Mouse (Mus musculus): Measurements from ENCODE around the gene Eloa.

DNA sequence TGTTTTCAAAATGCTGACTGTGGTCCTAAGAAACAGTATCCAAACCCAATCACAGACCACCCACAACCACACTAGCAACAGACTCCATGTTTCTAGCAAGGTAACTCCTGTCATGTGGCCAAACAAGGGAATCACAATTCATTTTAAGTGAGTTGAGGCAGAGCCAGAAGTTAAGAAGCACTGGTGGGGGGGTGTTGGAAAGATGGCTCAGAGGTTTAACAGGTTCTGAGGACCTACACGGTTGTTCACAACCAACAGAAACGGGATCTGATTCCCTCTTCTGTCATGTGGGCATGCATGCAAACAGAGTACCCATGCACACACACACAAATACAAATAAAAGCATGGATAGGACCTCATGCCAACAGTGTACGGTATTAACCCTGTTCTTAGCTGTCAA, 30.5 kb upstream of the Eloa start:
- TF ChIP-seq CTCF (IDR thresholded peaks at IDR 0.05; ENCODE audit: borderline replicate concordance, extremely low read depth, insufficient read depth, insufficient read length) (no peak), POLR2A (IDR thresholded peaks at IDR 0.05; ENCODE audit: borderline replicate concordance, extremely low read depth, insufficient read depth, insufficient read length, poor library complexity, severe bottlenecking) (no peak)

All from brain, embryonic 14.5 days (tissue).